Mouse (Mus musculus): ENCODE measurements around the gene Ubtd1. TPM values are rescaled to one million over a fixed set of nuclear protein-coding genes. Genes with fewer than 3 reads are reported as not detected.
A peak's percentile ranks its signal among the peaks of the same experiment; 100 is the strongest.

The Ubtd1 gene
- polyA plus RNA-seq, 1 experiment from 2014 or later, result 3.3 TPM

DNA sequence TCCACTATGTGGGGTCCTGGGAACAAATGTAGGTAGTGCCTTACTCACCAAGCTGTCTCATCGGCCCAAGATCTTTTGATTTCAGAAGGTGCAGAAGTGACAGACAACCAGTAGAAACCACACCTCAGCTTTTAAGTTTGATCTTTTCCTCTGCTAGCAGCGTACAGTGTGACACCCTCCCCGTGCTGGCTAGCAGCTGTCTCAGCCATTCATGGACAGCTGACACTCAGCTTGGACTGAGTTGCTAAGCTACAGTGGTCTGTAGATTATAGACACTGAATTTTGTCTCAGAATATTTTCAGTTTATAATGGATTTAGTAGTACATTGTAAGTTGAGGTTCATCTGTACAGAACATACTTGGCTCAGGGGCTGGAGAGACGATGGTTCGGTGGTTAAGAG is 49.5 kb downstream of the Ubtd1 start:
- Histone ChIP-seq H3K9me3 (replicated peaks) (no peaks in the 10 kb centered on the region), H3K36me3 (no peaks in the 10 kb centered on the region), H3K27me3 (no peaks in the 10 kb centered on the region), H3K4me2 (no peak overlapping the region), H3K4me3 (replicated peaks) (no peak overlapping the region), H3K4me1 (replicated peaks) (peaks cover 5% of the 10 kb centered on the region; the same call in 1 of the 2 replicates), H3K9ac (no peak overlapping the region), H3K27ac (no peak overlapping the region)
- ATAC-seq (ENCODE audit: low read depth), result no peak
- DNase-seq, result no peak
- 68% methylated on average over 5 of the region's 5 CpGs for WGBS (ENCODE audit: insufficient replicate concordance)

DNA sequence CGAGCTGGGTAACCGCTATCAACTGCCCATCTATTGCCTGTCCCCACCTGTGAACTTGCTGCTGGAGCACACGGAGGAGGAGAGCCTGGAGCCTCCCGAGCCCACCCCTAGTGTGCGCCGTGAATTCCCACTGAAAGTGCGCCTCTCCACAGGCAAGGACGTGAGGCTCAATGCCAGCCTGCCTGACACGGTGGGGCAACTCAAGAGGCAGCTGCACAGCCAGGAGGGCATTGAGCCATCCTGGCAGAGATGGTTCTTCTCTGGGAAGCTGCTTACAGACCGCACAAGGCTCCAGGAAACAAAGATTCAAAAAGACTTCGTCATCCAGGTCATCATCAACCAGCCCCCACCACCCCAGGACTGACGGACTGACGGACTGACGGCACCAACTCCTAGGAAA is 52.0 kb downstream of the Ubtd1 start:
- Histone ChIP-seq H3K4me3 (replicated peaks) (no peak overlapping the region), H3K4me1 (replicated peaks) (peaks cover 5% of the 10 kb centered on the region; the same call in 1 of the 2 replicates), H3K27me3 (0 out of 2 replicates have a peak, but pooled peaks cover 6% of the 10 kb centered on the region), H3K9me3 (replicated peaks) (no peaks in the 10 kb centered on the region), H3K9ac (no peak overlapping the region), H3K4me2 (no peak overlapping the region), H3K36me3 (no peaks in the 10 kb centered on the region), H3K27ac (no peak overlapping the region)
- 80% methylated on average over 14 of the region's 14 CpGs for WGBS (ENCODE audit: insufficient replicate concordance)
- no peak for ATAC-seq (ENCODE audit: low read depth)
- no peak for DNase-seq

DNA sequence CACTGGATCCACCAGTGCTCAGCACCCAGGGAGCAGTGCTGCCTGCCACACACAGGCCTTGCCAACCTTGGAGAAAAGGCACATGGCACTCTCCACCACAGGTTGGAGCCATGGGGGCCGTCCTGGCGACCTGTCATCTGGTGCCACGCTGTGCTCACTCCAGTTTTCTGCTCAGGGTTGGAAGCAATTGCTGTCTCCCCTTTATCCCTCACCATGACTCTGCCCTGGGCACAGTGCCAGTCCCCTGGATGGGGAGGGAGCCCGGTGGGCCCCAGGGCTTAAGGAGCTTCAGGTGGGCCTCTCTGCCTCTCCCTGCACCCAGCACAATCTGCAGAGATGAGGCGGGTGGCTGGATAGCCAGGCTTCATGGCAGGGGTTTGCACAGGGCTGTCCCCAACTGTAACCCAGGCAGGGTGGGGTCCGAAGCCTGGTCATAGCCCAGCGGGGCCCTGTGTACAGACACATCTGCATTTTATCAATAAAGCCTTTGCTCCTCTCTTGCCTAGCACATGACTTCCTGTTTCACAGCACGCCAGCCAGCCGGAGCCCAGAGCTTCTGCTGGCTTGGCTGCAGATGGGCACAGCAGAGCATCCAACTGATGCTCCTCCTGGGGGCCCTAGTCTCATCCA is 52.7 kb downstream of the Ubtd1 start:
- DNase-seq (no peak), ATAC-seq (ENCODE audit: low read depth) (no peak; the same call in 1 of the 2 replicates)
- Histone ChIP-seq H3K4me1 (replicated peaks) (peaks cover 5% of the 10 kb centered on the region; the same call in 1 of the 2 replicates), H3K27ac (no peak overlapping the region), H3K9ac (no peak overlapping the region), H3K36me3 (no peaks in the 10 kb centered on the region), H3K4me2 (no peak overlapping the region), H3K9me3 (replicated peaks) (no peaks in the 10 kb centered on the region), H3K4me3 (replicated peaks) (no peak overlapping the region), H3K27me3 (0 out of 2 replicates have a peak, but pooled peaks cover 6% of the 10 kb centered on the region)
- 49% methylated on average over 9 of the region's 9 CpGs for WGBS (ENCODE audit: insufficient replicate concordance)

DNA sequence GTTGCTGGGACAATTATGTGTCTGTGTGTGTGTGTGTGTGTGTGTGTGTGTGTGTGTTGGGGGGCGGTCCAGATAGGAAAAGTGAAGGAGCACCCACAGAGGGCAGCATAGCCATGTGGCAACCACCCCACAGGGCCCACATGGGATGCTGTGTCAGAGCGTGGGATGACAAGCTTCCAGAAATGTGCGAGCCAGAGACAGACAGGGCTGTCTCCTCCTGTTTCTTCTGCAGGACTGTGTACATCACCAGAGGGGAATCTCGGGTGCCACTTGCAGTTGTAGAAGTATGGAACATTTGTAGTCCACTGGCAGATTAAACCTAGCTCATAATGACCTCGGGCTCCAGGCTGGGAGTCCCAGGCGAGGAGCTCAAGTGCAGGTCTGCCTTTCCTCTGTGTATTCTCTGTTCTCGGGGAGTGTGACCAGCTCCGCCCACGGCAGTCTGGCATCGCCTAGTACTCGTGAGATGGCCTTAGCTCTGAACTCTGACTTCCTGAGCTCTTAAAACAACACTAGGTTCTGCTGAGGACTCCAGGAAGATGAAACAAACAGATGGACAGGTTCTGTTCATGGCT is 53.4 kb downstream of the Ubtd1 start:
- Histone ChIP-seq H3K27me3 (peaks cover 8% of the 10 kb centered on the region; the same call in 1 of the 2 replicates), H3K4me1 (replicated peaks) (peaks cover 5% of the 10 kb centered on the region; the same call in 1 of the 2 replicates), H3K4me2 (no peak overlapping the region), H3K9me3 (replicated peaks) (no peaks in the 10 kb centered on the region), H3K27ac (no peak overlapping the region), H3K9ac (no peak overlapping the region), H3K36me3 (no peaks in the 10 kb centered on the region), H3K4me3 (replicated peaks) (no peak overlapping the region)
- DNase-seq, result no peak
- ATAC-seq (ENCODE audit: low read depth), result peak; percentile 7; the same call in 1 of the 2 replicates
- 58% methylated on average over 11 of the region's 11 CpGs for WGBS (ENCODE audit: insufficient replicate concordance)

DNA sequence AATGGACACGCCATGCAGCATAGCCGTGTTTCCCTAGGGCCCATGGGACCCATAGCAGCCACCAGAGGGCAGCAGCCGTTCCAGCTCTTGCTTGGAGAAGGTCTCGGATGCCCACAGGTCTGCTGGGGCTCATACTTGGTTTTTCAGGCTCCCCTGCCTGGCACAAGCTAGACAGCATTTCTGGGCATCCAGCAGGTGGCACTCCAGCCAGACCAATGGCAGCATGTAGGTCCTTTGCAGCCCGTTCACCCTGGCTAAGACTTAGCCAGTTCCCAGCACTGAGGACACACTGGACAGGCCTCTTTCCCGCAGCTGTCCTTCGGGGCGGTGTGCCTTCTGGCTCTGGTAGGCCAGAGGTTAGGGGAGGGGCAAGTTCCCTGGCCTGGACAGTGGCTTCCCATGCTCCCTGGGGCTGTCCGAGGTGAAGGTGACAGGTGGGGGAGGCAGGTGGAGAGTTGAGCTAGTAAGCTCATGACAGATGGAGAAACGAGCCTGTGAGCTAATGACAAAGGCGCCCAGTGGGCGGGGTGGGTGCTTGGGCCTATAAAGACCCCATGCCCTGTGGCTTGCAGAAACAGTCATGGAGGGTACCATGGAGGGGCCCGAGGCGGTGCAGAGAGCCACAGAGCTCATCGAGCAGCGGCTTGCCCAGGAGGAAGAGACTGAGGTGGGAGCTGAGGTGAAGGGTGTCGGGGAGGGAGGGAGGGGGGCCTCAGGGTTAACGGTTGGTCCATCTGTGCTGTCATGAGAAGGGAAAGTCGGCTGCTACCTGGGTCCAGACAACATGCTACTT is 54.1 kb downstream of the Ubtd1 start, which contains the start of gene Ankrd2:
TSS of gene Ankrd2 (plus strand) at position 545 of the 793 bp plus-strand sequence.
- no peaks in the 10 kb centered on the region for H3K9me3 ChIP-seq (replicated peaks)
- H3K4me1 ChIP-seq (replicated peaks), result peaks cover 5% of the 10 kb centered on the region; the same call in 1 of the 2 replicates
- H3K27ac ChIP-seq, result no peak within 1 kb of the TSS
- no peak within 1 kb of the TSS for H3K4me3 ChIP-seq (replicated peaks)
- peaks cover 14% of the 10 kb centered on the region; the same call in 1 of the 2 replicates for H3K27me3 ChIP-seq
- ATAC-seq (ENCODE audit: low read depth) (peak; percentile 47), DNase-seq (peak; percentile 35)
- 65% methylated on average over 19 of the region's 19 CpGs for WGBS (ENCODE audit: insufficient replicate concordance)
- no peak within 1 kb of the TSS for H3K4me2 ChIP-seq
- no peaks in the 10 kb centered on the region for H3K36me3 ChIP-seq
- no peak within 1 kb of the TSS for H3K9ac ChIP-seq

DNA sequence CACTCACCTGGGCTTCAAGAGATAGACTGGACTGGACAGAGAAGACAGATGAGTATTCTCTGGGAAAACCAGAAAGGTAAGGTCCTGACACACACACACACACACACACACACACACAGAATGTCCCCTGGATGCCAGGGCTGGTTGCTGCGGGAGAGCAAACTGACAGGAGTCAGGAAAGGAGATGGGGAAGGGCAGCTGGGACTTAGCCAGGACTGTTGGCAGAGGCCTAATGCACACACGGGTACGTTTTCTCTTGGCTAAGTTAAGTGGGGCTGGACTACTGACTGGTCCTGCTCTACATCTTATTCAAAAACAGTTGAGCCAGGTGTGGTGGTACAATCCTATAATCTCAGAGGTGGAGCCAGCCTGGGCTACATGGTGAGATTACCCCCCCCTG is 54.8 kb downstream of the Ubtd1 start:
- no peak for ATAC-seq (ENCODE audit: low read depth)
- DNase-seq, result no peak

DNA sequence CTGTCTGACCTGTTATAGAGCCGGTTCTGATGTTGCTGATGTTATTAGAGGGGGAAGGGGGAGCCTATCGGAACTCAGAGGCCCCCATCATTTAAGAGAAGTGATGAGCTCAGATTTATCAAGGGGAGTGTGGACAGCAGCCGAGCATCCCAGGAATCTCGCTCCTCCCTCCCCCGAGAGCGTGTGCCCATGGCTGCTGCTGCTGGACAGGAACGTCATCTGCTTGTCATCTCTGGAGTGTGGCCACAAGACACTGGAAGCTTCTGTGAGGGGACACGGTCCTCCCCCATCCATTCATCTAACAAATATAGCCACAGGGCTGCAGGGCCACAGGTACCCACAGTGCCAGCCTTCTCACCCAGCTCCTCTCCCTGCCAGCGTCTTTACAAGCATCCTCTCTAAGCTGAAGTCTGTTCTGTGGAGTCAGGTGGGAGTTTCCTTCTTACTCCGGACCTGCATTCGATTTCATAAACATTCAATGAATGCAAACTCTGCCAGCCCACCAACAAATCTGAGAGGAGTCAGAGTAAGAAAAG is 55.7 kb downstream of the Ubtd1 start:
- Histone ChIP-seq H3K36me3 (no peaks in the 10 kb centered on the region), H3K27me3 (peaks cover 18% of the 10 kb centered on the region; the same call in 1 of the 2 replicates), H3K4me2 (no peak overlapping the region), H3K9me3 (replicated peaks) (no peaks in the 10 kb centered on the region), H3K4me3 (replicated peaks) (no peak overlapping the region), H3K9ac (no peak overlapping the region), H3K4me1 (replicated peaks) (peaks cover 5% of the 10 kb centered on the region; the same call in 1 of the 2 replicates), H3K27ac (no peak overlapping the region)
- ATAC-seq (ENCODE audit: low read depth) (no peak), DNase-seq (no peak)
- WGBS (ENCODE audit: insufficient replicate concordance), result 61% methylated on average over 11 of the region's 11 CpGs

More for the DNA sequence above, 54.8 kb downstream of the Ubtd1 start:
- Histone ChIP-seq H3K27ac (no peak overlapping the region), H3K4me1 (replicated peaks) (peaks cover 5% of the 10 kb centered on the region; the same call in 1 of the 2 replicates), H3K4me3 (replicated peaks) (no peak overlapping the region), H3K9me3 (replicated peaks) (no peaks in the 10 kb centered on the region), H3K36me3 (no peaks in the 10 kb centered on the region), H3K4me2 (no peak overlapping the region), H3K9ac (no peak overlapping the region), H3K27me3 (peaks cover 16% of the 10 kb centered on the region; the same call in 1 of the 2 replicates)
- 80% methylated on average over 3 of the region's 3 CpGs for whole genome bisulfite sequencing (ENCODE audit: insufficient replicate concordance)

DNA sequence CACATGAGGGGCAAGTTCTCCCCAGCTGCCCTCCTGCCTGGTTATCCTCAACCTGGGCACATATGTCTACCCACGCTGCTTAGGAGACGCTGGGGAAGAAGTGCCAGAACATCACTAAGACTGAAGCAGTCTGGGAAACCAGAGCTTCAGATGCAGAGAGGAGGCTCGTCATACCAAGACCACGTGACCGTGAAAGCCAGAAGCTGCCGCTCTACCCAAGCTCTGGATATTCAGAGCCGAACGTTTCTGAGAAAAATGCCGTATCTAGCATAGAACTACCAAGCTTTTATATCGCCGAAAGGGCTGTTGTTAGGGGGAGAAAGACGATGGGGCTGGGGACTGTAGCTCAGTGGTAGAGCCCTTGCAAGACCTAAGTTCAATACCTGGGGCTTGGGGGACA is 56.7 kb downstream of the Ubtd1 start:
- H3K9me3 ChIP-seq (replicated peaks), result no peaks in the 10 kb centered on the region
- H3K4me1 ChIP-seq (replicated peaks), result peaks cover 5% of the 10 kb centered on the region; the same call in 1 of the 2 replicates
- no peak overlapping the region for H3K4me3 ChIP-seq (replicated peaks)
- WGBS (ENCODE audit: insufficient replicate concordance), result 71% methylated on average over 12 of the region's 12 CpGs
- H3K27me3 ChIP-seq, result peaks cover 18% of the 10 kb centered on the region; the same call in 1 of the 2 replicates
- H3K4me2 ChIP-seq, result no peak overlapping the region
- H3K36me3 ChIP-seq, result no peaks in the 10 kb centered on the region
- ATAC-seq (ENCODE audit: low read depth), result no peak
- H3K9ac ChIP-seq, result no peak overlapping the region
- no peak overlapping the region for H3K27ac ChIP-seq
- no peak for DNase-seq

DNA sequence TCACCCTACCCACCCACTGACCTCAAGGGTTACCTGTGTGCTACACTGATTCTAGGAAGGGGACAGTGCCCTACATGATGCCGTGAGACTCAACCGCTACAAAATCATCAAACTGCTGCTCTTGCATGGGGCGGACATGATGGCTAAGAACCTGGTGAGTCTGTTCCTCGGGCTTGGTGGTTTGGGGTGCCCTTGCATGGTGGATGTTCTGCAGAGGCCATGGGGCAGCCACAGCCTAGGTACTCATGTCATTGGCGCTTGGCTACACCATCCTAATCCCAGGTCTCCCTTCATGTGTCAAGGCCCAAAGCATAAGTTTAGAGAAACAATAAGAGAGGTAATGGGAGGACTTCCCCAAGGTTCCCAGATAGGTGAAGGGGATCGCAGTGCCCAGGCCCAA is 62.4 kb downstream of the Ubtd1 start:
- Histone ChIP-seq H3K27me3 (peaks cover 13% of the 10 kb centered on the region; the same call in 1 of the 2 replicates), H3K27ac (no peak overlapping the region), H3K4me3 (replicated peaks) (no peak overlapping the region), H3K36me3 (no peaks in the 10 kb centered on the region), H3K9ac (no peak overlapping the region), H3K9me3 (replicated peaks) (no peaks in the 10 kb centered on the region), H3K4me1 (replicated peaks) (peaks cover 10% of the 10 kb centered on the region), H3K4me2 (no peak overlapping the region)
- ATAC-seq (ENCODE audit: low read depth) (no peak), DNase-seq (no peak)
- 72% methylated on average over 6 of the region's 6 CpGs for WGBS (ENCODE audit: insufficient replicate concordance)

DNA sequence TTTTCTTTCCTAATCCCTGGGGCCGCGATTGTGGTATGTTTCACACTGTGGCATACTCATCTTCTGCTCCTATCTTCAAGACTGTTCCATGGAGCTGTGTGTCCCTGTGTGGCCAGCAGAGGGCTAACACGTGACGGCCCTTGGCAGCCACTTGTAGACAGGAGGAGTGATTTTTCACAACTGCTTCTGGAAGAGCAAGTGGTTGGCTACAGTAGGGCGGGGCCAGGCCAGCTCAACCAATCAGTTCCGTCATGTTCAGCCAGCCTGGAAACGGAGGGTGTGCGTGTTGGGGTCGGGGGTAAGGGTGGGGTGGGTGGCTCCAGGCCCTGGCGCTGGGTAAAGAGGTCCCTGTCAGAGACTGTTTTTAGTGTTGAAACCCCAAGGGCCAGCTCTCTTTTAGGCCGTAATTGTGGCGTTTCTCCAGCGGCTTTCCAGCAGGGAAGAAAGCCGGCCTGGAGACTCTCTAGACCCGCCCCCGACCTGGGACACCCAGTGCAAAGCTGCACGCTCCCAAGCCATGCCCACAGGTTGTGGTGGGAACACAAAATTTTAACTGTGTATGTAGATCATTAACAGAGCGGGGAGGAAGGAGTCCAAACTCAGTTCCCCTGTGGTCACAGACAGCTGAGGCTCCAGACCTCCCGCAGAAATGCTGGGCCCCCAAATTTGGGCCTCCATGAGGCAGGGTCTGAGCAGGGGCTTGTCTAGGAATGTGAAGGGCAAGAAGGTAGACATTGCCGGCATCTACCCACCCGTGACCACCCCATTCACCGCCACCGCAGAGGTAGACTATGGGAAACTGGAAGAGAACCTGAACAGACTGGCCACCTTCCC is 63.9 kb downstream of the Ubtd1 start, which contains the start of gene Hoga1:
TSS of gene Hoga1 (plus strand) at position 342 of the 834 bp plus-strand sequence.
- peak; percentile 56 for DNase-seq
- Histone ChIP-seq H3K27ac (peak within 1 kb of the TSS; percentile 54), H3K9ac (peak within 1 kb of the TSS; percentile 33), H3K9me3 (replicated peaks) (no peaks in the 10 kb centered on the region), H3K4me2 (peak within 1 kb of the TSS; percentile 58), H3K36me3 (no peaks in the 10 kb centered on the region), H3K4me1 (replicated peaks) (peaks cover 10% of the 10 kb centered on the region), H3K27me3 (0 out of 2 replicates have a peak, but pooled peaks cover 6% of the 10 kb centered on the region), H3K4me3 (replicated peaks) (peak within 1 kb of the TSS; percentile 44)
- peak; percentile 79 for ATAC-seq (ENCODE audit: low read depth)
- 20% methylated on average over 23 of the region's 23 CpGs for WGBS (ENCODE audit: insufficient replicate concordance)
